ENCODE assay signal across 8 mouse cellular contexts in genomic region chr19:3906326-3906725, GRCm38 (mm10). TPM values are rescaled to one million over a fixed set of nuclear protein-coding genes. Genes with fewer than 3 reads are reported as not detected.
DNase-seq lines count a peak whose midpoint lies in the region; ATAC-seq and TF ChIP-seq lines count a peak whose summit lies in the region.

No protein-coding gene starts in this region.

- peak overlapping the region; percentile 74 for H3K4me3 ChIP-seq in heart, embryonic 15.5 days
- H3K4me3 ChIP-seq in E14TG2a.4 (replicated peaks; ENCODE audit: low read length), result peak overlapping the region; percentile 79
- peak overlapping the region; percentile 42 for H3K4me3 ChIP-seq in hindbrain, embryonic 12.5 days
- peak overlapping the region; percentile 45 for H3K4me3 ChIP-seq in midbrain, embryonic 12.5 days

- H3K4me2 ChIP-seq in heart, embryonic 15.5 days, result peak overlapping the region; percentile 92
- H3K4me2 ChIP-seq in hindbrain, embryonic 12.5 days (replicated peaks), result peak overlapping the region; percentile 65
- peak overlapping the region; percentile 67 for H3K4me2 ChIP-seq in midbrain, embryonic 12.5 days (replicated peaks)

- peak overlapping the region; percentile 70 for H3K9ac ChIP-seq in heart, embryonic 15.5 days
- H3K9ac ChIP-seq in hindbrain, embryonic 12.5 days, result peak overlapping the region; percentile 62
- H3K9ac ChIP-seq in midbrain, embryonic 12.5 days (replicated peaks), result peak overlapping the region; percentile 52; the same call in 1 of the 2 replicates

- ATAC-seq in heart, embryonic 15.5 days (replicated peaks; ENCODE audit: insufficient number of reproducible peaks, insufficient read depth, low FRiP score, low read depth), result no peak; the same call in 1 of the 2 replicates
- ATAC-seq in hindbrain, embryonic 12.5 days (ENCODE audit: low FRiP score), result 0 out of 2 replicates have a peak, but pooled peaks have one; percentile 1
- ATAC-seq in midbrain, embryonic 12.5 days (ENCODE audit: low FRiP score, low read depth), result no peak
- no peak for ATAC-seq in frontal cortex, adult (ENCODE audit: low TSS enrichment)

- peaks cover 43% of the 10 kb centered on the region for H3K4me1 ChIP-seq in heart, embryonic 15.5 days (replicated peaks)
- peaks cover 81% of the 10 kb centered on the region for H3K4me1 ChIP-seq in E14TG2a.4 (replicated peaks; ENCODE audit: low read depth, low read length)
- H3K4me1 ChIP-seq in hindbrain, embryonic 12.5 days, result peaks cover 26% of the 10 kb centered on the region
- H3K4me1 ChIP-seq in midbrain, embryonic 12.5 days, result peaks cover 18% of the 10 kb centered on the region

- H3K27ac ChIP-seq in heart, embryonic 15.5 days, result peak overlapping the region; percentile 71
- peak overlapping the region; percentile 70; the same call in 1 of the 2 replicates for H3K27ac ChIP-seq in hindbrain, embryonic 12.5 days
- no peak overlapping the region for H3K27ac ChIP-seq in midbrain, embryonic 12.5 days (replicated peaks)

- no peaks in the 10 kb centered on the region for H3K9me3 ChIP-seq in heart, embryonic 15.5 days (replicated peaks)
- no peaks in the 10 kb centered on the region for H3K9me3 ChIP-seq in E14TG2a.4 (ENCODE audit: low read length)
- H3K9me3 ChIP-seq in hindbrain, embryonic 12.5 days (replicated peaks), result no peaks in the 10 kb centered on the region
- no peaks in the 10 kb centered on the region for H3K9me3 ChIP-seq in midbrain, embryonic 12.5 days

- no peak for TF ChIP-seq CTCF in E14TG2a.4 (conservative IDR thresholded peaks at IDR 0.05; ENCODE audit: low read length)

- H3K27me3 ChIP-seq in heart, embryonic 15.5 days, result no peaks in the 10 kb centered on the region
- H3K27me3 ChIP-seq in E14TG2a.4 (ENCODE audit: insufficient read depth, low read length), result peaks cover 30% of the 10 kb centered on the region
- H3K27me3 ChIP-seq in hindbrain, embryonic 12.5 days, result no peaks in the 10 kb centered on the region; the same call in 1 of the 2 replicates
- H3K27me3 ChIP-seq in midbrain, embryonic 12.5 days, result peaks cover 19% of the 10 kb centered on the region

- 23% methylated on average over 10 of the region's 10 CpGs for WGBS in heart, embryonic 15.5 days
- 41% methylated on average over 10 of the region's 10 CpGs for WGBS in hindbrain, embryonic 12.5 days
- 43% methylated on average over 10 of the region's 10 CpGs for WGBS in midbrain, embryonic 12.5 days

- peaks cover 54% of the 10 kb centered on the region for H3K36me3 ChIP-seq in heart, embryonic 15.5 days
- peaks cover 55% of the 10 kb centered on the region for H3K36me3 ChIP-seq in E14TG2a.4 (ENCODE audit: insufficient read depth, low read length)
- peaks cover 41% of the 10 kb centered on the region for H3K36me3 ChIP-seq in hindbrain, embryonic 12.5 days
- H3K36me3 ChIP-seq in midbrain, embryonic 12.5 days, result peaks cover 31% of the 10 kb centered on the region

- intact Hi-C loops in left cerebral cortex, postnatal 36 days (cut with DNase I), result no loop called here

- no peak for DNase-seq in heart, postnatal 4 days
- DNase-seq in left cerebral cortex, postnatal 36 days (ENCODE audit: low spot score in 2 of 2), result no peak
- DNase-seq in urinary bladder, postnatal 10 days (ENCODE audit: low spot score), result no peak

RNA-seq across cellular contexts. Expression of gene Tcirg1, which starts 0.6 kb away (rescaled TPM):
- 24.9 and 39.6 TPM in 2 replicates for polyA plus RNA-seq in heart, embryonic 15.5 days (2015; fragmentation: Nextera tagmentation; extraction: Ambion mirVana)
- total RNA-seq in heart, postnatal 4 days (2021), result 10 to 100 TPM; 19.2 to 22.9 TPM
- 24.9 and 29.9 TPM in 2 replicates for polyA plus RNA-seq in hindbrain, embryonic 12.5 days (2016; fragmentation: Nextera tagmentation; extraction: Ambion mirVana)
- 16.3 and 18.7 TPM in 2 replicates for polyA plus RNA-seq in midbrain, embryonic 12.5 days (2016; fragmentation: Nextera tagmentation; extraction: Ambion mirVana)
- 10 to 100 TPM; 15.7 to 19.6 TPM for total RNA-seq in left cerebral cortex, postnatal 36 days (2021)

RNA-seq across cellular contexts. Expression of gene Ndufs8, which starts 6.2 kb away (rescaled TPM):
- polyA plus RNA-seq in heart, embryonic 15.5 days (2015; fragmentation: Nextera tagmentation; extraction: Ambion mirVana), result 371 and 387 TPM in 2 replicates
- 100 to 1,000 TPM; 290 to 307 TPM for total RNA-seq in heart, postnatal 4 days (2021)
- 180 and 207 TPM in 2 replicates for polyA plus RNA-seq in hindbrain, embryonic 12.5 days (2016; fragmentation: Nextera tagmentation; extraction: Ambion mirVana)
- 193 and 210 TPM in 2 replicates for polyA plus RNA-seq in midbrain, embryonic 12.5 days (2016; fragmentation: Nextera tagmentation; extraction: Ambion mirVana)
- total RNA-seq in left cerebral cortex, postnatal 36 days (2021), result 100 to 1,000 TPM; 137 to 152 TPM

RNA-seq across cellular contexts. Expression of gene Aldh3b1, which starts 23.3 kb away (rescaled TPM):
- 1.6 and 4.0 TPM in 2 replicates for polyA plus RNA-seq in heart, embryonic 15.5 days (2015; fragmentation: Nextera tagmentation; extraction: Ambion mirVana)
- total RNA-seq in heart, postnatal 4 days (2021), result 1 to 10 TPM; 1.6 to 1.9 TPM
- 1.0 and 1.2 TPM in 2 replicates for polyA plus RNA-seq in hindbrain, embryonic 12.5 days (2016; fragmentation: Nextera tagmentation; extraction: Ambion mirVana)
- polyA plus RNA-seq in midbrain, embryonic 12.5 days (2016; fragmentation: Nextera tagmentation; extraction: Ambion mirVana), result 0.83 and 0.96 TPM in 2 replicates
- 1 to 10 TPM; 2.6 to 3.8 TPM for total RNA-seq in left cerebral cortex, postnatal 36 days (2021)

RNA-seq across cellular contexts. Expression of gene Unc93b1, which starts 28.7 kb away (rescaled TPM):
- 15.0 and 21.8 TPM in 2 replicates for polyA plus RNA-seq in heart, embryonic 15.5 days (2015; fragmentation: Nextera tagmentation; extraction: Ambion mirVana)
- 10 to 100 TPM; 15.1 to 15.4 TPM for total RNA-seq in heart, postnatal 4 days (2021)
- polyA plus RNA-seq in hindbrain, embryonic 12.5 days (2016; fragmentation: Nextera tagmentation; extraction: Ambion mirVana), result 8.1 and 8.5 TPM in 2 replicates
- polyA plus RNA-seq in midbrain, embryonic 12.5 days (2016; fragmentation: Nextera tagmentation; extraction: Ambion mirVana), result 8.5 and 10.4 TPM in 2 replicates
- 10 to 100 TPM; 16.2 to 16.5 TPM for total RNA-seq in left cerebral cortex, postnatal 36 days (2021)

RNA-seq across cellular contexts. Expression of gene Aldh3b3, which starts 52.1 kb away (rescaled TPM):
- polyA plus RNA-seq in heart, embryonic 15.5 days (2015; fragmentation: Nextera tagmentation; extraction: Ambion mirVana), result not detected in 2 replicates
- total RNA-seq in heart, postnatal 4 days (2021), result under 1 TPM; 0.17 to 0.18 TPM
- polyA plus RNA-seq in hindbrain, embryonic 12.5 days (2016; fragmentation: Nextera tagmentation; extraction: Ambion mirVana), result not detected in 2 replicates
- polyA plus RNA-seq in midbrain, embryonic 12.5 days (2016; fragmentation: Nextera tagmentation; extraction: Ambion mirVana), result not detected in 2 replicates
- total RNA-seq in left cerebral cortex, postnatal 36 days (2021), result under 1 TPM in 1 of 2 experiments, not detected in 1; 0.27 TPM
